In the genomic region with DNA sequence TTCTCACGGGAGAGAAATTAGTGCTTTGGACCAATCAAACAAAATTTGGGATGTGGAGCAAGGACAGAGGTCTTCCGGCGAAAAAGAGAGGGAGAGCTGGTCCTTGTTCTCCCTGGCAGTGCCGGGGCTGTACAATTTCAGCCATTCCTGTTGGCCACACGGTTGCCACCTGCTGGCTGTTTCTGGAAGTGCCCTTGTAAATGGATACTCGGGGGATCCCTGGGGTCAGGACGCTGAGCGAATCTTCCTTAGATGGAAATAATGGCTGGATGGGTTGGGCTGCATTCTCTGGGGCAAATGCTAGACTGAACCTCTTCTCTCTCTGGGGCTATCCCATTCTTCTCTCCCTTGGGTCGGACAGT, we compare ENCODE assay signal across 8 mouse cellular contexts. TPM values are rescaled to one million over a fixed set of nuclear protein-coding genes. Genes with fewer than 3 reads are reported as not detected.
DNase-seq lines count a peak whose midpoint lies in the region; ATAC-seq and TF ChIP-seq lines count a peak whose summit lies in the region.

No protein-coding gene starts in this region.

- 2% methylated on average over 9 of the region's 9 CpGs for WGBS in forebrain, embryonic 15.5 days
- WGBS in lung, adult 2 months, result 2% methylated on average over 9 of the region's 9 CpGs

- no peaks in the 10 kb centered on the region for H3K9me3 ChIP-seq in forebrain, embryonic 15.5 days

- DNase-seq in ES-CJ7 (ENCODE audit: low read depth, low spot score), result peak; percentile 88
- DNase-seq in cerebellum, adult 11 months, result peak; percentile 88
- peak; percentile 58 for DNase-seq in heart, postnatal 25 days (ENCODE audit: low spot score)
- DNase-seq in layer of hippocampus, adult 18-20 months (ENCODE audit: low spot score in 2 of 2), result peak; percentile 74 to 93
- DNase-seq in lung, adult 2 months, result peak; percentile 86
- DNase-seq in testis, postnatal 14 days (ENCODE audit: low spot score), result peak; percentile 80

- no peaks in the 10 kb centered on the region for H3K36me3 ChIP-seq in forebrain, embryonic 15.5 days

- peak overlapping the region; percentile 67 for H3K4me3 ChIP-seq in forebrain, embryonic 15.5 days
- H3K4me3 ChIP-seq in lung, adult 2 months (replicated peaks; ENCODE audit: extremely low read depth, low read depth, low read length), result peak overlapping the region; percentile 87

- intact Hi-C loops in heart, postnatal 25 days (cut with DNase I), result loop anchor here (2.0 to 5.0 kb wide), 2 partner anchors 38 to 178 kb away; a partner anchor contains a TSS

- H3K9ac ChIP-seq in forebrain, embryonic 15.5 days (replicated peaks), result peak overlapping the region; percentile 74

- H3K27ac ChIP-seq in forebrain, embryonic 15.5 days (replicated peaks), result 0 out of 2 replicates have a peak overlapping the region, but pooled peaks have one; percentile 46

- peak; percentile 69 for ATAC-seq in forebrain, embryonic 15.5 days (replicated peaks)
- ATAC-seq in neutrophil, adult 5-6 weeks (ENCODE audit: extremely low read depth, insufficient number of reproducible peaks, low FRiP score, poor library complexity, severe bottlenecking), result peak; percentile 57

- 0 out of 2 replicates have a peak, but pooled peaks have one; percentile 21 for TF ChIP-seq POLR2A in lung, adult 2 months (IDR thresholded peaks at IDR 0.05; ENCODE audit: borderline replicate concordance, extremely low read depth, low read depth, low read length)

- H3K4me1 ChIP-seq in forebrain, embryonic 15.5 days, result peaks cover 16% of the 10 kb centered on the region
- peaks cover 8% of the 10 kb centered on the region for H3K4me1 ChIP-seq in lung, adult 2 months (ENCODE audit: control insufficient read depth, insufficient read depth, low read length)

- TF ChIP-seq CTCF in lung, adult 2 months (IDR thresholded peaks at IDR 0.05; ENCODE audit: insufficient read depth, low read length), result peak; percentile 91

- no peaks in the 10 kb centered on the region for H3K27me3 ChIP-seq in forebrain, embryonic 15.5 days

- peak overlapping the region; percentile 99 for H3K4me2 ChIP-seq in forebrain, embryonic 15.5 days (replicated peaks)

RNA-seq across cellular contexts. Expression of a gene that starts 1.0 kb away (rescaled TPM):
- 17.1 and 19.8 TPM in 2 replicates for polyA plus RNA-seq in forebrain, embryonic 15.5 days (2015; fragmentation: Nextera tagmentation; extraction: Ambion mirVana)
- 1 to 10 TPM; 2.4 to 3.3 TPM for total RNA-seq in heart, postnatal 25 days (2021)
- total RNA-seq in layer of hippocampus, adult 18-20 months (2021), result 10 to 100 TPM; 12.8 to 14.9 TPM
- polyA plus RNA-seq in lung, adult 2 months (2012; rRNA removed), result 19.6 and 21.8 TPM in 2 replicates
- 62.7 and 66.9 TPM in 2 replicates for total RNA-seq in neutrophil, adult 5-6 weeks (2017)

RNA-seq across cellular contexts. Expression of a gene that starts 24.3 kb away (rescaled TPM):
- 4,659 and 4,677 TPM in 2 replicates for polyA plus RNA-seq in forebrain, embryonic 15.5 days (2015; fragmentation: Nextera tagmentation; extraction: Ambion mirVana)
- 100 to 1,000 TPM; 561 to 624 TPM for total RNA-seq in heart, postnatal 25 days (2021)
- total RNA-seq in layer of hippocampus, adult 18-20 months (2021), result 1,000 to 10,000 TPM; 1,877 to 1,910 TPM
- polyA plus RNA-seq in lung, adult 2 months (2012; rRNA removed), result 1,478 and 1,739 TPM in 2 replicates
- total RNA-seq in neutrophil, adult 5-6 weeks (2017), result 1,420 and 1,558 TPM in 2 replicates

RNA-seq across cellular contexts. Expression of a gene that starts 36.2 kb away (rescaled TPM):
- 94.2 and 99.8 TPM in 2 replicates for polyA plus RNA-seq in forebrain, embryonic 15.5 days (2015; fragmentation: Nextera tagmentation; extraction: Ambion mirVana)
- total RNA-seq in heart, postnatal 25 days (2021), result 10 to 100 TPM; 22.5 to 26.4 TPM
- total RNA-seq in layer of hippocampus, adult 18-20 months (2021), result 10 to 100 TPM; 37.5 to 42.7 TPM
- 14.4 and 14.8 TPM in 2 replicates for polyA plus RNA-seq in lung, adult 2 months (2012; rRNA removed)
- 1.7 and 9.0 TPM in 2 replicates for total RNA-seq in neutrophil, adult 5-6 weeks (2017)

Comparison
In these comparisons a context has a peak if more than half of its experiments do, and no peak if none do; other contexts are left out.
1. Peak in every context shown above with its lines: DNase-seq, ATAC-seq, H3K4me3 ChIP-seq and H3K27ac ChIP-seq.